Mouse (Mus musculus) kidney, postnatal 25 days (tissue): Measurements from ENCODE around the gene Cep170.
A peak's percentile ranks its signal among the peaks of the same experiment; 100 is the strongest.

Experiments used
- DNase-seq, 2 experiments: peaks; one replicate each; pipeline ENCODE4 v3.0.0; 2021; ENCODE audit warnings: mixed read lengths in 2 of 2

Cep170 gene

GRCm38 (mm10) chr1:176824611-176825010 is 10.7 kb upstream of the Cep170 start:
- no peak for DNase-seq

- no peak for DNase-seq
These were observed 10.0 kb upstream of the Cep170 start for GRCm38 (mm10) chr1:176823889-176824288.

- DNase-seq, result no peak
These were observed 9.1 kb upstream of the Cep170 start for GRCm38 (mm10) chr1:176822949-176823348.

- no peak for DNase-seq
These were observed 8.1 kb upstream of the Cep170 start for GRCm38 (mm10) chr1:176821929-176822328.

GRCm38 (mm10) chr1:176818763-176819162 is 4.9 kb upstream of the Cep170 start:
- peak; percentile 52 for DNase-seq

GRCm38 (mm10) chr1:176818147-176818546 is 4.3 kb upstream of the Cep170 start:
- no peak for DNase-seq

- DNase-seq, result no peak
These were observed 2.9 kb upstream of the Cep170 start for GRCm38 (mm10) chr1:176816728-176817127.

- DNase-seq, result peak; percentile 94 to 98
These were observed 760 bp upstream of the Cep170 start, which contains the start of gene Sdccag8 for GRCm38 (mm10) chr1:176814591-176815062. Gene Sdccag8, plus strand, starts transcription at chr1:176814660.

- DNase-seq, result peak; percentile 70 to 80
These were observed 403 bp downstream of the Cep170 start for GRCm38 (mm10) chr1:176813292-176814035.

GRCm38 (mm10) chr1:176812491-176813291 is 1.2 kb downstream of the Cep170 start:
- DNase-seq, result no peak

GRCm38 (mm10) chr1:176811892-176812291 is 2.0 kb downstream of the Cep170 start:
- DNase-seq, result no peak

GRCm38 (mm10) chr1:176810161-176810560 is 3.7 kb downstream of the Cep170 start:
- DNase-seq, result no peak

- peak; percentile 68 for DNase-seq
These were observed 13.0 kb downstream of the Cep170 start for GRCm38 (mm10) chr1:176800728-176801365.

GRCm38 (mm10) chr1:176798673-176799072 is 15.2 kb downstream of the Cep170 start:
- DNase-seq, result no peak

GRCm38 (mm10) chr1:176792175-176792574 is 21.7 kb downstream of the Cep170 start:
- no peak for DNase-seq

GRCm38 (mm10) chr1:176789326-176789725 is 24.5 kb downstream of the Cep170 start:
- no peak for DNase-seq

- DNase-seq, result no peak
These were observed 39.3 kb downstream of the Cep170 start for GRCm38 (mm10) chr1:176774533-176774932.

- no peak for DNase-seq
These were observed 51.6 kb downstream of the Cep170 start for GRCm38 (mm10) chr1:176762295-176762694.

- DNase-seq, result no peak
These were observed 53.2 kb downstream of the Cep170 start for GRCm38 (mm10) chr1:176760673-176761072.

GRCm38 (mm10) chr1:176755586-176755985 is 58.3 kb downstream of the Cep170 start:
- DNase-seq, result no peak

GRCm38 (mm10) chr1:176753861-176754718 is 59.8 kb downstream of the Cep170 start:
- no peak for DNase-seq

GRCm38 (mm10) chr1:176749708-176750107 is 64.2 kb downstream of the Cep170 start:
- DNase-seq, result no peak
